Mouse (Mus musculus): ENCODE results near the gene Adamts13. TPM values are rescaled to one million over a fixed set of nuclear protein-coding genes. Genes with fewer than 3 reads are reported as not detected.

Gene Adamts13
- total RNA-seq, 2 experiments from 2014 or later, result not detected

DNA sequence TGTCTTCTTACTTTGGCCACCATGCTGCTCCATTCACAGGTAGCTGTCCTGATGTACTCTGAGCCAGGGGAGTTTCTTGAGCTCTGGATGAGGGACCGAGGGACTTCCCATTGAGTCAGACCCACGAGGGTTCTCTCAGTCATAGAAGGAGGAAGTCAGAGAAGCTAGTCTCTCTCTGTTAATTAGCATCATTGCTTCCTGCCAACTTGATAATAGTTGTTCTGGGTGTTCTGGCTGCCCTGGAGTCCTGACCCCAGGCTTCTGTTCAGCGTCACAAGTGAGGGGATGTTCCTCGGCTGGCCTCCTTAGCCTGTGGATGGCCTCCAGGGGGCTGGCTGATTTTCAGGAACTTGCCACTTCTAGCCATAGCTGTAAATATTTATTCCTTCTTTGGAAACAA, 744 bp downstream of the Adamts13 start:
- no peak for DNase-seq

DNA sequence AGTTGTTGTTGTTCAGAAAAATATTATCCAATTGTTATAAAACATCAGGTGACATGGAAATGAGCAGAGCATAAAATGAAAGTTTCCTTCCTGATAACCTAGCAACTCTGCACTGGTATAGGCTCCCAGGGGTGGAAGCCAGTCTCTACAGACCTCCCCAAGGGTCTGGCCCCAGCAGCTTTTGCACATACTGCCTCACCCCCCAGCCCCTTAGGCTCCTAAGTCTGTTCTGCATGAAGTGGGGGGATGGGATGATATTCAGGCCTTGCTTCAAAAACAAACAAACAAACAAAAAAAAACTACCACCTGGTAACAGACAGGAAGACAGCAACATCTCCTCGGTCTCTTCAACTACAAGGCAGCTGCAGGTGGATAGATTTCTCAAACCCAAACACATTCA, 7.1 kb downstream of the Adamts13 start:
- DNase-seq, result no peak

DNA sequence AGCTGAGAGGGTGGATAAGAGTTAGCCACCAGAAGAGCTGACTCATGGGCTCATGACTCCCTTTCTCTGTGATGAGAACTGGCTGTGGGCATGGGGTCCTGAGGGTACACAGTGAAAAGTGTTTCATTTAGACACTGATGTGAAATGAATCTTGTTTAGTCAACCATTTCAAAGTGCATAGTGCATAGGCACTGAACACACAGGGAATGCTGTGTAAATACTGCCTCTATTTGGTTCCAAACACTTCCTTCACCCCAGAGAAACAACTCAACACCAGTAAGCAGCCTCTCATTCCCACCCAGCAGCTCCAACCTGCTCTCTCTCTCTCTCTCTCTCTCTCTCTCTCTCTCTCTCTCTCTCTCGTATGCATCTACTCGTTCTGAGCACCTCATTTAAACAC, 11.0 kb downstream of the Adamts13 start:
- no peak for DNase-seq

DNA sequence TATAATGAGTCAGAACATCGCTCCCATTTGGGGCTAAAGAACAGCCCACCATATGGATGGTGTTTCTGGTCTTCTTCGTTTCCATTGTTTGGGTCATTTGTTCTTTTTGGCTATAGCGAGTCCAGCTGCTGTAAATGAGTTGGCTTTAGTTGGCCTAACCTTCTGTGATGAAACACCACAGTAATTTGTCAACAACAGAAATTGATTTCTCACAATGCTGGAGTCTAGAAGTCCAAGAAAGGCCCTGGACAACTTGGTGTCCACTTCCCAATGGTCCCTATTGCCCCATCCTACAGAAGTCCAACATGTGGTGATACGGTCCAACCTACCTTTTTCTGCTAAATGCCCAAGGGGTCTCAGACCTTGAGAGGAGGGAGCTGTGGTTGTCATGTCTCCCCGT, 11.4 kb downstream of the Adamts13 start:
- DNase-seq, result no peak

DNA sequence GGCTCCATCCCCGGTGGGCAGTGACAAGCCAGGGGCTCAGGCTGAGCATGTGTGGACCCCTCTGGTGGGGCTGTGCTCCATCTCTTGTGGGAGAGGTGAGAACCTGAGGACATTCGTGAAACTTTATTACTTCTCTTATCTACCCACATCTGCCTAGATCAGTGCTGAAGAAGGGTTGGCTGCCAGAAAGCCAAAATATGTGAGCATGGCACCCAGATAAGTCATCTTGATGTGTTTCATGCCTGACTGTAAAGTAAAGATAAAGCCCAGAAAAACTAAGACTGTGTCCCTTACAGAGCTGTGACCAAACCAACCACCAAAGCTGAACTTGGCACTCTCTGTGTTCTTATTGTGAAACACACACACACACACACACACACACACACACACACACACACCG, 20.7 kb downstream of the Adamts13 start:
- DNase-seq, result no peak

DNA sequence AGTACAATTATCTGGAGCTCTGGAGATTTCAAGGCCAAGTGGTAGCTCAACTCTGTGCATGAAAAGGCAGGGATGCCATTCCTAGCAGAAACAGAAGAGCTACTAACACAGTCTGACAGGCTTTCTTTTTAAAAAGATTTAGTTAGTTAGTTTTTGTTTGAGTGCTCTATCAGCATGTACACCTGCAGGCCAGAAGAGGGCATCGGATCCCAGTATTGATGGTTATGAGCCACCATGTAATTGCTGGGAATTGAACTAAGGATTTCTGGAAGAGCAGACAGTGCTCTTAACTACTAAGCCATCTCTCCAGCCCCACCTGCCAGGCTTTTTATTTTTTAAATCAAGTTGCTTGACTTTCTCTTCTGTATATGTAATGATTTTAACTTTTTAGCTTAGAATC, 24.3 kb downstream of the Adamts13 start:
- DNase-seq, result no peak

DNA sequence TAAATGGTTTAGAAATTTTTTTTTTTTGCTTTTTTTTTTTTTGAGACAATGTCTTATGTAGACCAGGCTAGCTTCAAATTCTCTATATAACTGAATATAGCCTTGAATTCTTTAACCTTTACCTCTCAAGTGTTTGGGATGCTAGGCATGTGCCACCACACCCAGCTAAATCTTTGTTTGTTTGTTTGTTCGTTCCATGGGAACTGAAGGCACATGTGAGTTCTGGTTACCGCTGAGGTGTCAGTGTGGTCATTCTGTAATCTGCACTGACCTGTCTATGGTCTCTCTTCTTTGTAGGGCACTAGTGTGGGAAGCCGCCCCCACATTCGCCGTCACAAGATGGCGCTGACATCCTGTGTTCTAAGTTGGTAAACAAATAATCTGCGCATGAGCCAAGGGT, 24.8 kb downstream of the Adamts13 start:
- no peak for DNase-seq

DNA sequence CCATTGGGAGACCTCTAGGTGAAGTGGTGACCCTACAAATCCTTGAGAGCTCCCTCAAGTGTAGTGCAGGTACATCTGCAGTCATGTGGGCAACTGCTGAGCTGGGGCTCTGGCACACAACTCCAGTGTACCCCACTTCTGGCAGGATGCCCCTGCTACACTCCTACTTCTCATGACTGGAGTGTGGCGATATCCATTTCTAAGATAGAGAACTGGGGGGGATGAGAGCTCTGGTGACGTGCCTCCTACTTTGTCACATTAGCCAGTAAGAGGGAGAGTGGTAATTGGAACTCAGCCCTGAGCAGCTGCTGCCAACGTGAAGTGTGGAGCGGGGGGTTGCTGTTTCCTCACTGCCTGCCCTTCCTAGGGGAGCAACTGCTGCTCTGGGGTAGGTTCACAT, 33.0 kb downstream of the Adamts13 start:
- DNase-seq, result no peak

DNA sequence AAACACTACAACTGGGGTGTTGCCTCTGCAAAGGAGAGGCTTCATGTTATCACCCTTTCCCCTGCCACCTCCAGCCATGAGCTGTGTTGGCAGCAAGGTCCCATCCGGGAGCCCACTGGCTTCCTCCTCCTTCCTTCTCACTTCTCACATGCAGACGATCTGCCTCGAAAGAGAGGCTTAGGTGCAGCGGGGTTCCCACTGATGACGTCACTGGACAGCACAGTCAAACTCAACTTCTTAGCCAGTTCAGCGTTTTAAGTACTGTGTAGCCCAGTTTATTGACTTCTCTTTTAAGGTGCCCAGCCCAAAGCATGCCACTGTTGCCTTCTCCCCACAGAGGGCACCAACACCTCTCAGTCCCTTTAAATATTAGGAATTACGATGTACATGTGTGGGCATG, 34.5 kb downstream of the Adamts13 start:
- DNase-seq, result no peak

DNA sequence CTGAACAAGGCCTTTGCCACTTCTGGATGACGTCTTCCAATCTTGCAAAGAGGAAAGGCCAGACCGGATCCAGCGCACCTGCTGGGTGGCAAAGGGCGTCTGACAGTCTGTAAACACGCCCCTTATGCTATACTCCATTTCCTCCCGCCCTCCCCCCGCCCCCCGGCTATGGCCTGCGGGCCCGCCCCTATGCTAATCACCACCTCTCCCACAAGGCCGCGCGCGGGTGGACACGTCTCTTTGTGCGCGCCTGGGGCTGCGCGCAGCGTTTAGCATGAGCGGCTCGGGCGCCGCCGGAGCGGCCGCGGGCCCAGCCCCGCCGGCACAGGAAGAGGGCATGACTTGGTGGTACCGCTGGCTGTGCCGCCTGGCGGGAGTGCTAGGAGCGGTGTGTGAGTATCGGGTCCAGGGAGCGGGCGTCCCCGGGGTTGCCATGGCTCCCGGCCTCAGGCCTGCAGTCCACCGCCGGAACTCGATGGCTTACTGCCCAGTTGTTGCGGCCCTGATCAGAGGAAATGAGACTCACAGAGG, 36.6 kb downstream of the Adamts13 start, which contains the start of gene Cacfd1:
TSS of gene Cacfd1 (plus strand) at position 213 of the 531 bp plus-strand sequence.
- DNase-seq, result peak; percentile 84

DNA sequence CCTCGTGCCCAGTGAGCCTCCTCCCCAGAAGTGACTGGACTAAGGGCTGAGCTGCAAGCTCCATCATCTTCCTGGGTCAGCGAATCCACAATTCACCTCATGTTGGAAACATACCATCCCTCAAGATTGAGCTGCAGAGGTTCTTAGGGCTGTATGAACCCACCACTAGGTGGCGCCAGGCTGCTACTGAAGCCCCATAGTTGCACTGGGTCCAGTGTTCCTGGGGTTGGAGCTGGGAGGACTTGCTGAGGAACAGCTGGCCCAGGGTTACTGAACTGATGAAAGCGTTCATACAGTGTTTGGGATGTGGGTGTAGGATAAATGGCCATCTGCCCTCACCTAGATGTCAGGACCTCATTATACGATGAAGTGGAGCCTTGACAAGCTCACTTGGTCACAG, 44.6 kb downstream of the Adamts13 start:
- DNase-seq, result peak; percentile 84

DNA sequence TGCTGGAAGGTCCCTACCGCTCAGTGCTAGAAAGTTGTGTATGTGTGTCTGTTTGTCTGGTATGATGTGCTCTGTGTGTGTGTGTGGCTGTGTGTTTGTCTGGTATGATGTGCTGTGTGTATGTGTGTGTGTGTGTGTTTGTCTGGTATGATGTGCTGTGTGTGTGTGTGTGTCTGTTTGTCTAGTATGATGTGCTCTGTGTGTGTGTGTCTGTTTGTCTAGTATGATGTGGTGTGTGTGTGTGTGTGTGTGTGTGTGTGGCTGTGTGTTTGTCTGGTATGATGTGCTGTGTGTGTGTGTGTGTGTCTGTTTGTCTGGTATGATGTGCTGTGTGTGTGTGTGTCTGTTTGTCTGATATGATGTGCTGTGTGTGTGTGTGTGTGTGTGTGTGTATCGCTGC, 46.3 kb downstream of the Adamts13 start:
- DNase-seq, result no peak

DNA sequence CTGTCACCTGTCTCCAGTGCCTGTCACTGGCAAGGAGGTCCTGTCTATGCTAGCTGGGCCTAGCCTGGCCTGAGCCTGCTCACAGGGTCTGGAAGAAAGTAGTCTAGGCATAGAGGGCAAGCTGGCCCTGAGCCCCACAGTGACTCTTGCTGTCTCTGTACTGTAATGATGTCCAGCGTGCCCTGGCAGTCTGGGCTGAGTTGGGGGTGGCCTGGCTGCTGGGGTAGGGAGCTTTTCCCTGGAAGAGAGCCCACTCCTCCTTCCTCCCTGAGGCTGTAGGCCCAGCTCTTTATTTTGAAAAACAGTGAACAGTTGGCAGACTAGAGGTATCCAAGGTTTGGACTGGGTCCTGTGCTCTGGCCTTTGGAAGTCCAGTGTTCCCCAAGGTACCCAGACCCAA, 47.9 kb downstream of the Adamts13 start:
- no peak for DNase-seq

DNA sequence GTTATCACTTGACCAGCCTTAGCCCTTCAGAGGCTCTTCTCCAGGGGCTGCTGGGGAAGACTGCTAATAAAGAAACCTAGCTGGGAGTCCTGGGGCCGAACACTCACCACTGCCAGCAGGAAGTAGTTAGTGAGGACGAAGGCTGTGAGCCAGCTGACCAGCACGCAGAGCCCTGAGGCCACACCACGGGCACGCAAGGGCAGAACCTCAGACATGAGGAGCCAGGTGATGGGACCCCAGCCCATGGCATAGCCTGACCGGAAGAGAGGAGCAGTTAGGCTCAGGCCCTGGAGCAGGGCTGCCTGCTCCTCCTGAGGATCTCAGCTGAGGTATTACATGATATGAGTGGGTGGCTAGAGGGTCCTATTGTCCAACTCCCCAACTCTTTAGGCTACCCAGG, 49.4 kb downstream of the Adamts13 start:
- no peak for DNase-seq

DNA sequence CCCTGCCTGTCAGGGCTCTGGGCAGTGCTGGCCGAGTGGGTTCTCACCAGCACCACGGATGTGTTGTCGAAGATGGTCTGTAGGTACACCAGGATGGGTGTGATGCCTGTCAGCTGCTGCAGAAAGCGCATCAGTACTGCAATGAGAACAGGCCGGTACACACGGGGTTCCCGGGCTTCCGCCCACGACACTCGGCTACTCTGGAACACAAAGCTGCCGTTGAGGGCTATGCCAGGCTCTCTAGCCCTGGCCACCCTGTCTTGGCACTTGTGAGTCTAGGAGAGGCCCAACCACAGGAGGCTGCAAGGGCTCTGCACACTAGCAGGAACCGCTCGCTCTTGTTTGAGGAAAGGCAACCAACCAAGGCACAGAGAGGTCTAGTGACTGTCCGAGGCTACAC, 50.9 kb downstream of the Adamts13 start:
- no peak for DNase-seq

DNA sequence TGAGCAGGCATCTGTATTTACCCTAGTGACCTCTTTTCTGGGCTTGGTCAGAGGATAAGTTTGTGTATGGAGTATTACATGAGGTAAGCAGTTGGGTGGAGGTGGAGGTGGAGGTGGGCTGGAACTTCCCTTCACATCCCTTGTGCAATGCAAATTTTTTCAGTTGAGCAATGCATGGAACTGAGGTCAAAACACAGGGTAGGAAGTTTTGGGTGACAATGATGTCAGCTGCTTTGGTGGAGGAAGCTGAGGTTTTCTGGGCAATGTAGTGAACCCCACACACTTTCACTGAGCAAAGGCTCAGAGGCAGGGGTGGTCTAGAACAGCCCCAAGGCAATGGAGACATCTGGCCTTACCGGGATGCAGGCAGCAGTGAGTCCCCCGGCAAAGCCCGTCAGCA, 52.3 kb downstream of the Adamts13 start:
- DNase-seq, result no peak

DNA sequence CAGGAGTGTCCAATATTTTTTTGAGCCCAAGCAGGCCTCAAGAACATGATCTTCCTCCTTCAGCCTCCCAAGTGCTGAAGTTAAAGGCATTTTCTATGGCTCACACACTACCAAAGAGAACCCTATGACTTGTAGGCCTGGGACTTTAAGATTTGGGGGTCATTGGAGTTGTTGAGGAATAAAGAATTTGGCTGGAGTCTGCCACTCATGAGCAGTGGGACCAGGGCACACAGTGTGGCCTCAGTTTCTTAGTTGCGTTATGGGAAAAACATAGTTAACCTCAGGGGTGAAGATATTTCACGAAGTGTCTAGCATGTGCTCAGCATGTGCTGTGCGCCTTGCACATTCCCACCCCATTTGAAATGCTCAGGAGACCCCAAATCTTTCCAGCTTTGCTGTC, 53.1 kb downstream of the Adamts13 start:
- no peak for DNase-seq

DNA sequence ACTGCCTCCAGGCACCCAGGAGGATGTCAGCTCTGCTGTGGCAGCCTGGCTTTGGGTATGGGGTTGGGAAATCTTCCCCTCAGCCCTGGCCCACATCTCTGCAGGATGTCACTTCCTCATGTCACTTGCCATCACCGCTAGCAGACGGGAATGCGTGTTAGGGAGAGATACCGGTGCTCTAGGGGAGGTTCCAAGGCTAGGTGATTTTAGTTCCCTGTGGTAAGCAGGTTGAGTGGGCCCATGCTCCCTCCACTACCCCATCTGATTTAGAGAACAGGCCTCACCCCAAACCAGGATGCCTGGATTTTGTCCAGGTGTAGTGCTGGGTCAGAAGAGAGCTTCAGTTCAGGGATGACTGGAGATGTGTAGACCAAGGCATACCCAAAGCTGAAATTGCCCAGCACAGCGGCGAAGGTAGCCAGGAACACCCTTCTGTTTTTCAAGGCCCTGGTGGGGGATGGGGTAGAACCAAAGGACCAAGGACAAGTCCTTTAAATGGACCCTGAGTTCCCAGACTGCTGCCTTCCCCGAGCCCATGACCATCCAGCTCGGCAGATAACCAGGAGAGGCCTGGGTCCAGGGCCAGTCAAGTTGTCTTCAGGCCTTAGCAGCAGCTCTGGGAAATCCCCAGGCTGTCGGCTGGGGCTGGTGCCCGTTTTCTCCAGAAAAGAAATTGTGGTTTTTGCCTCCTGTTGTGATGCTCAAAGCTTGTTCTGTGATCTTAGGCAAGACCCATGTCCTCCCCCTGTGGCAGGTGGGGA, 53.8 kb downstream of the Adamts13 start:
- DNase-seq, result no peak

DNA sequence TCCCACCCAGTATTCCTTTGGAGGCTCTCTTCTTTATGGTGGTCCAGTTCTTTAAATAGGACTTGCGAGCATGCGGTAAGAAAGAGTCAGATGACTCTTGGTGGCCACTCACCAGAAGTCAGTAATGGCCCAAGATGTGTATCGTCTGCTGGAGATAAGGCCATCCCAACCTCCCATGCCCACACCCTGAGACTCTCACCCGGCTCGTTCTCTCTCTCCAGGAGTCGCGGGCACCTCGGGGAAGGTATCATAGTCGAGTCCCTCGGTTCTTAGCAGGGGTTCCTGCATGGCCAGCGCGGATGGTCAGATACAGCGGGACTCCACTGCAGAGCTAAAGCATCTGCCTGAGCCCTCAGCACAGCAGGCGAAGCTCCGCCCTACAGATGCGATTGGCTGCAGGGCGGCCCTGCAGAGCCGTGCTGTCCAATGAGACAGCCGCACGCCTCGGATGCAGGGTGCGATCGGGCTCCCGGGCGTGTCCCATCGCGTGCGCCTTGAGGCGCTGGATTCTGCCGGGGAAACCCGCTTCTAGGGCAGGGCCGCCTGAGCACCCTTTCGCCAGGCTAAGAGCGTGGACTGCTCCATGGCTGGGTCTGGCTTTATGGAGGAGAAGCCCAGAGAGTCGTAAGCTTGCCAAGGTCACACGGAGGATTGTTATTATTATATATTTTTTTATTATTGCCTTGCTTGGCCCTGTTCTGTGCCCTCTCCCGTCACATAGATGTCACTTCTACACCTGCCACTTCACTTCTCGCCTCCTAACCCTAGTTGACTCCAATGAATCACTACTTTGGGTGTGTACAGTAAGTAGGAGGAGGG, 54.6 kb downstream of the Adamts13 start, which contains the start of gene Slc2a6:
TSS of gene Slc2a6 (minus strand) at position 381 of the 819 bp plus-strand sequence.
- peak; percentile 80 for DNase-seq

DNA sequence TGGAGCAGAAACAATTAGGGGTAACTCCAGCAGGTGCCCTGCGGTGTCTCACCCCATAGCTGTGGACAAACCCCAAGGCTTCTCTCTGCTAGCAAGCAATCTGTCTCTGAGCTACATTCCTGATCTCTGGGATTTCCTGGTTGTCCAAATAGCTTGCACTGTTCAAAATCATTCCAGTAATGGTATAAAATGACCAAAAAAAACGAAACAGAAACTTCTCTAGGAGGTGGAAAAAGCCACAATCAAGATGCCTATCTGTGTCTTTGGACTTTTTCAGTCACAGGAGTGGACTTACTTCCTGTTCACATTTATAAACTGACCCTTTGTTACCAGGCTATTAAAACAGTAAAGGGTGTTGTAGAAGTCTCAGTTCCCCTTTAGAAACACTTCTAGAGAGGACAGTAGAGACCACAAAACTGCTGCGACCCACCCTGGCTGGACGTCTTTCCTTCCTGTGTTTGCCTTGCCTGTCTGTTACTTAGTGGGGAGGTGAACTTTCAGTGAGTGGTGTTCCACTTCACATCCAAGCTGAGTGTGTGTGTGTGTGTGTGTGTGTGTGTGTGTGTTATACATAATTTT, 55.3 kb downstream of the Adamts13 start:
- DNase-seq, result no peak

DNA sequence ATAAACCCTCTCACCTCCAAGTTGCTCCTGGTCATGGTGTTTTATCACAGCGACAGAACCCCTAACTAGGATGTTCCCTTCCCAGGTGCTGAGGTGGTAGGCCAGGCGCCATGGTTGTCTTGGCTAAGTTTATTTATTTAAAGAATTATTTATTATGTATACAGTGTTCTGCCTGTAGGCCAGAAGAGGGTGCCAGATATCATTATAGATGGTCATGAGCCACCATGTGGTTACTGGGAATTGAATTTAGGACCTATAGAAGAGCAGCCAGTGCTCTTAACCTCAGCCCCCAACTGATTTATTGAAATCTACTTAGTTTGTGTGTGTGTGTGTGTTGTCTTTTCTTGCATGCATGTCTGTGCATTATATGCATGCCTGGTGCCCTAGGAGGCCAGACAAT, 59.1 kb downstream of the Adamts13 start:
- DNase-seq, result no peak

DNA sequence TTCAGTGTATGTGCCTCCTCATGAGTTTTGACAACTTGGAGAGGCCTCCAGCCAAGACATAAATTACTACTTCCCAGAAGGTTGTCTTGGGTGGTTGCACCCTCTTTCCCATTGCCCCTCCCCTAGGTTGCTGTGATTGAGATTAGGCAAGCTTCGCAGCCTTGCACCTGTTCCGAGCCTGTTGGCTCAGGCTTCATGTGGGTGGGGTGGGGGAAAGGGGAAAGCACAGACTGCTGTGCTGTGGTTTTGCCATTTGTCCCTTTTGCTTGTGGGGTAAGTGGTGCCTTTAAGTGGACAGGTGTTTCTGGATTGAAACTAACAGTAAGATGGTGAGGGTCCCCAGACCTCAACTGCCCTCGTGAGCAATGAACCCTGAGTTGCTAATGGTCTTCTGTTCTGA, 62.8 kb downstream of the Adamts13 start:
- no peak for DNase-seq

DNA sequence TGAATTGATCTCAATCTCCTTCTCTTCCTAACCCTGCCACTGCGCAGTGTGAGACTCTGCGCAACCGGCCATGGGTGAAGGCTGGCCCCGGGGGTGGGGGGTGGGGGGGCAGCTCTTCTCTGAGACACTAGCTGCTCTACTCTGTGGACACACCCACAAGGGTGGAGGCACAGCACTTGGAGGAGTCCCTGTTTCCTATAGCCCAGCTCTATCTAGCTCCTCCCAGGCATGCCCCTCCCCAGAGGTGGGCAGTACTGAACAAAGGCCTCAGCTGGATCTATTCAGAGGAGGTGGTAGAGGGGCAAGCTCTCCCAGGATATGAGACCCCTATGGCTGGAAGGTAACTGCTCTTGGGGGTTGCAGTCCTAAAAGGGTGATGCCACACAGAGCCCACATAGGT, 63.8 kb downstream of the Adamts13 start:
- no peak for DNase-seq

Measured in gastrocnemius, postnatal 10 days (tissue).